Mouse (Mus musculus) urinary bladder, postnatal 14 days (tissue): ENCODE measurements around the gene Olfr538.
"Not testable (repeated sequence)": the region's sequence is repeated elsewhere in the genome, so short reads cannot be mapped to it uniquely, and the experiment has no call there.

Experiments
- DNase-seq: peaks from one replicate; pipeline ENCODE4 v3.0.0; 2021; ENCODE audit warnings: low spot score

The Olfr538 gene

DNA sequence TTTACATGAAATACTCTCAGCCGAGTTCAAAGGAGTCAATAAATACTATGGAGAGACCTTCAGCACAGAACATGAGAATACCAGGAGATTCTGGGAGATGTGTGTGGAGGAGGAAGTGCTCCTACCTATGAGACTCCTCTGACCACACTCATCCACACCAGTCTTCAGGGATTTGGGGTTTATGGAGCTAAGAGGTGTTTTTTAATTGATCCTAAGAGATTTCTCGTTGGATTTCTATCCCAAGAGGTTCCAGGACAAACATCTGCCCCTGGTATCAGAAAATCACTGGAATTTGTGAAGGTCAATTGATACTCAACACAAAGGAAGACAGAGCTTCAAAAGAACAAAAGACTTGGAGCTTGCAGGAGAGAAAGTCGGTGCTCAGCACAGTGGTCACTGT is at the start of gene Olfr538:
Gene Olfr538 (plus strand): TSS at position 301 of the 400 bp plus-strand sequence.
- DNase-seq: no peak

DNA sequence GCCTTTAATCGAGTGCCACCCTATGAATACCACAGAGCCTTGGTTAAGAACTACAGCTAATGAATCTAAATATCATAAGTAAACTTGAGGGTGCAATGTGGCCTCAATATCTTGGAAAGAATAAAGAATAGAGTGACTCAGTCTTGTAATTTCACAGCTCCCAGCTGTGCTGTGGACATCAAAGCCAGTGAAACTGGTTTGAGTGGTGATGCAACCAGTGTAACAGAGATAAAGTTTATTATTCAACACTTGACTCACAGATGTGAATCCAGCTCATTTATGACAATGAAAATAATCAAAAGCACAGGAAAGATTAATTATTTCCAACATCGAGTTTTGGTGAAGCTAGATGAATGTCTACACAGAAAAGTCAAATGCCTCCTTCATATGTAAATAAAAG is 27.9 kb upstream of the Olfr538 start:
- no peak for DNase-seq

DNA sequence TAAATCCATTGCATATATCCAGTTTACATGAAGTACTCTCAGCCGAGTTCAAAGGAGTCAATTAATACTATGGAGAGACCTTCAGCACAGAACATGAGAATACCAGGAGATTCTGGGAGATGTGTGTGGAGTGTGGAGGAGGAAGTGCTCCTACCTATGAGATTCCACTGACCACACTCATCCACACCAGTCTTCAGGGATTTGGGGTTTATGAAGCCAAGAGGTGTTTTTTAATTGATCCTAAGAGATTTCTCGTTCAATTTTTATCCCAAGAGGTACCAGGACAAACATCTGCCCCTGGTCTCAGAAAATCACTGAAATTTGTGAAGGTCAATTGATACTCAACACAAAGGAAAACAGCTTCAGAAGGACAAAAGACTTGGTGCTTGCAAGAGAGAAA is 33.3 kb downstream of the Olfr538 start, which contains the start of gene Olfr46:
Gene Olfr46 (plus strand): TSS at position 301 of the 400 bp plus-strand sequence.
- DNase-seq: not testable (repeated sequence)
